Mouse (Mus musculus) adrenal gland, postnatal 10 days (tissue): ENCODE results near the gene Dync1i2. TPM values are rescaled to one million over a fixed set of nuclear protein-coding genes. Genes with fewer than 3 reads are reported as not detected.
A peak's percentile ranks its signal among the peaks of the same experiment; 100 is the strongest.

ENCODE experiments used
- DNase-seq: peaks from one replicate; pipeline ENCODE4 v3.0.0; 2021; ENCODE audit warnings: mixed read lengths
- total RNA-seq, 2 experiments: library from RNA; stranded (reverse); gene quantifications; 2 replicates each; pipeline ENCODE4 v1.2.3; 2021

Dync1i2 gene
- total RNA-seq, 2 experiments from 2014 or later: 78.0 to 83.9 TPM

- DNase-seq: no peak
Measured at GRCm38 (mm10) chr2:71270085-71270484, 58.6 kb downstream of the Dync1i2 start.

- peak; percentile 82 for DNase-seq
Measured at GRCm38 (mm10) chr2:71273955-71274679, 62.6 kb downstream of the Dync1i2 start.

- DNase-seq: no peak
Measured at GRCm38 (mm10) chr2:71275734-71276133, 64.2 kb downstream of the Dync1i2 start.

GRCm38 (mm10) chr2:71278791-71279775, 67.6 kb downstream of the Dync1i2 start:
- no peak for DNase-seq

GRCm38 (mm10) chr2:71281981-71282380, 70.5 kb downstream of the Dync1i2 start:
- DNase-seq: no peak

- no peak for DNase-seq
Measured at GRCm38 (mm10) chr2:71290107-71290775, 78.7 kb downstream of the Dync1i2 start.

GRCm38 (mm10) chr2:71291566-71291965, 80.1 kb downstream of the Dync1i2 start:
- no peak for DNase-seq

- DNase-seq: no peak
Measured at GRCm38 (mm10) chr2:71293983-71294382, 82.5 kb downstream of the Dync1i2 start.

- no peak for DNase-seq
Measured at GRCm38 (mm10) chr2:71294489-71294888, 83.0 kb downstream of the Dync1i2 start.

GRCm38 (mm10) chr2:71295844-71296243, 84.3 kb downstream of the Dync1i2 start:
- DNase-seq: no peak

- DNase-seq: no peak
Measured at GRCm38 (mm10) chr2:71297501-71297900, 86.0 kb downstream of the Dync1i2 start.

GRCm38 (mm10) chr2:71298729-71299128, 87.2 kb downstream of the Dync1i2 start:
- peak; percentile 25 for DNase-seq

- no peak for DNase-seq
Measured at GRCm38 (mm10) chr2:71302156-71302663, 90.7 kb downstream of the Dync1i2 start.

- no peak for DNase-seq
Measured at GRCm38 (mm10) chr2:71303221-71303620, 91.7 kb downstream of the Dync1i2 start.

GRCm38 (mm10) chr2:71304821-71305220, 93.3 kb downstream of the Dync1i2 start:
- DNase-seq: no peak

GRCm38 (mm10) chr2:71306357-71306756, 94.9 kb downstream of the Dync1i2 start:
- no peak for DNase-seq

- DNase-seq: no peak
Measured at GRCm38 (mm10) chr2:71309726-71310125, 98.2 kb downstream of the Dync1i2 start.

GRCm38 (mm10) chr2:71312067-71312466, 100.6 kb downstream of the Dync1i2 start:
- DNase-seq: no peak
